Mouse (Mus musculus) kidney, embryonic 14.5 days (tissue): ENCODE results near the gene Slc29a4. TPM values are rescaled to one million over a fixed set of nuclear protein-coding genes. Genes with fewer than 3 reads are reported as not detected.

Experiments used
- ATAC-seq: fragments of 200-750 bp; cut with Nextera tagmentation; 2 replicates; pipeline ENCODE4 v1.8.0; 2017; ENCODE audit warnings: moderate number of reproducible peaks, mild to moderate bottlenecking, moderate TSS enrichment, moderate library complexity; ENCODE audit not compliant: low FRiP score, low TSS enrichment
- H3K27ac ChIP-seq: fragments of 300-500 bp; sonication (generic); 2 replicates; pipeline ENCODE4 v1.5.1; 2014; ENCODE audit warnings: low read depth, mild to moderate bottlenecking, low read length, moderate library complexity, mixed read lengths
- H3K27me3 ChIP-seq: fragments of 300-500 bp; sonication (generic); 2 replicates; pipeline ENCODE4 v1.6.1; 2014; ENCODE audit warnings: mild to moderate bottlenecking, low read length; ENCODE audit not compliant: control insufficient read depth, insufficient read depth
- H3K36me3 ChIP-seq: fragments of 300-500 bp; sonication (generic); 2 replicates; pipeline ENCODE4 v1.6.1; 2014; ENCODE audit warnings: low read length, mixed read lengths; ENCODE audit not compliant: control insufficient read depth, insufficient read depth
- H3K4me1 ChIP-seq: fragments of 300-500 bp; sonication (generic); 2 replicates; pipeline ENCODE4 v1.6.1; 2014; ENCODE audit warnings: low read length, mixed read lengths; ENCODE audit not compliant: control insufficient read depth, insufficient read depth
- H3K4me2 ChIP-seq: fragments of 300-500 bp; sonication (generic); replicated peaks from 2 replicates; pipeline ENCODE4 v1.6.1; 2014; ENCODE audit warnings: low read depth, mild to moderate bottlenecking, low read length
- H3K4me3 ChIP-seq: fragments of 300-500 bp; sonication (generic); 2 replicates; pipeline ENCODE4 v1.5.1; 2014; ENCODE audit warnings: mild to moderate bottlenecking, low read length
- H3K9ac ChIP-seq: fragments of 300-500 bp; sonication (generic); 2 replicates; pipeline ENCODE4 v1.6.1; 2014; ENCODE audit warnings: low read depth, mild to moderate bottlenecking, low read length, moderate library complexity
- H3K9me3 ChIP-seq: fragments of 300-500 bp; sonication (generic); 2 replicates; pipeline ENCODE4 v1.6.1; 2016; ENCODE audit warnings: low read length; ENCODE audit not compliant: control insufficient read depth
- WGBS: fragments of 180-500 bp; shearing (Covaris S2); extraction: QIAGEN DNeasy Blood & Tissue Kit; methylation state at CpG from one replicate; pipeline ENCODE4 v1.1.7; 2014; 5-methylcytosine and 5-hydroxymethylcytosine counted together
- polyA plus RNA-seq: library from polyadenylated mRNA; unstranded; fragments of >200 nt; fragmentation: Nextera tagmentation; extraction: Ambion mirVana; gene quantifications from 2 replicates; pipeline ENCODE4 v1.2.1, GENCODE M21; 2014

Gene Slc29a4
- 3.6 and 6.0 TPM in 2 replicates for polyA plus RNA-seq

- ATAC-seq = no peak
- H3K4me3 ChIP-seq = no peak within 1 kb of the TSS
These were observed at the start of gene Slc29a4 for GRCm38 (mm10) chr5:142692248-142692647. Slc29a4 (plus strand) TSS chr5:142692512.

GRCm38 (mm10) chr5:142648162-142648561 lies 44.1 kb upstream of the Slc29a4 start:
- no peaks in the 10 kb centered on the region for H3K4me1 ChIP-seq
- H3K4me2 ChIP-seq = no peak overlapping the region
- 0 out of 2 replicates have a peak, but pooled peaks cover 2% of the 10 kb centered on the region for H3K36me3 ChIP-seq
- 0 out of 2 replicates have a peak, but pooled peaks cover 3% of the 10 kb centered on the region for H3K9me3 ChIP-seq
- H3K27me3 ChIP-seq = no peaks in the 10 kb centered on the region
- no peak for ATAC-seq
- 89% methylated on average over 7 of the region's 7 CpGs for WGBS
- H3K27ac ChIP-seq = no peak overlapping the region
- no peak overlapping the region for H3K4me3 ChIP-seq
- no peak overlapping the region for H3K9ac ChIP-seq

More at GRCm38 (mm10) chr5:142692248-142692647, at the start of gene Slc29a4:
- Histone ChIP-seq H3K9ac (no peak within 1 kb of the TSS), H3K27me3 (no peaks in the 10 kb centered on the region), H3K4me1 (no peaks in the 10 kb centered on the region), H3K27ac (no peak within 1 kb of the TSS), H3K4me2 (no peak within 1 kb of the TSS), H3K9me3 (no peaks in the 10 kb centered on the region), H3K36me3 (no peaks in the 10 kb centered on the region)
- 34% methylated on average over 14 of the region's 14 CpGs for WGBS

- Histone ChIP-seq H3K4me1 (no peaks in the 10 kb centered on the region), H3K4me3 (no peak overlapping the region), H3K9ac (no peak overlapping the region), H3K36me3 (0 out of 2 replicates have a peak, but pooled peaks cover 2% of the 10 kb centered on the region), H3K4me2 (no peak overlapping the region), H3K9me3 (0 out of 2 replicates have a peak, but pooled peaks cover 3% of the 10 kb centered on the region), H3K27ac (no peak overlapping the region), H3K27me3 (no peaks in the 10 kb centered on the region)
- 88% methylated on average over 4 of the region's 4 CpGs for WGBS
- no peak for ATAC-seq
These were observed 42.8 kb upstream of the Slc29a4 start for GRCm38 (mm10) chr5:142649460-142650050.

- no peak overlapping the region for H3K4me3 ChIP-seq
- no peaks in the 10 kb centered on the region for H3K4me1 ChIP-seq
- no peak overlapping the region for H3K4me2 ChIP-seq
- no peaks in the 10 kb centered on the region for H3K9me3 ChIP-seq
- H3K27me3 ChIP-seq = no peaks in the 10 kb centered on the region
- no peak for ATAC-seq
- 74% methylated on average over 3 of the region's 3 CpGs for WGBS
- H3K9ac ChIP-seq = no peak overlapping the region
- peaks cover 7% of the 10 kb centered on the region; the same call in 1 of the 2 replicates for H3K36me3 ChIP-seq
- no peak overlapping the region for H3K27ac ChIP-seq
These were observed 41.9 kb upstream of the Slc29a4 start for GRCm38 (mm10) chr5:142650390-142650789.

GRCm38 (mm10) chr5:142650794-142651497 lies 41.4 kb upstream of the Slc29a4 start:
- Histone ChIP-seq H3K36me3 (peaks cover 10% of the 10 kb centered on the region), H3K27ac (no peak overlapping the region), H3K9me3 (no peaks in the 10 kb centered on the region), H3K27me3 (no peaks in the 10 kb centered on the region), H3K9ac (no peak overlapping the region), H3K4me2 (no peak overlapping the region), H3K4me3 (no peak overlapping the region), H3K4me1 (no peaks in the 10 kb centered on the region)
- ATAC-seq = no peak
- 73% methylated on average over 6 of the region's 6 CpGs for WGBS

- H3K9me3 ChIP-seq = no peaks in the 10 kb centered on the region
- H3K9ac ChIP-seq = no peak overlapping the region
- ATAC-seq = no peak
- H3K4me2 ChIP-seq = no peak overlapping the region
- no peaks in the 10 kb centered on the region for H3K4me1 ChIP-seq
- H3K27me3 ChIP-seq = no peaks in the 10 kb centered on the region
- peaks cover 23% of the 10 kb centered on the region for H3K36me3 ChIP-seq
- no peak overlapping the region for H3K4me3 ChIP-seq
- 67% methylated on average over 4 of the region's 4 CpGs for WGBS
- no peak overlapping the region for H3K27ac ChIP-seq
These were observed 40.0 kb upstream of the Slc29a4 start for GRCm38 (mm10) chr5:142652266-142652665.

- H3K27me3 ChIP-seq = no peaks in the 10 kb centered on the region
- 86% methylated on average over 7 of the region's 7 CpGs for WGBS
- no peak overlapping the region for H3K9ac ChIP-seq
- no peaks in the 10 kb centered on the region for H3K9me3 ChIP-seq
- H3K36me3 ChIP-seq = peaks cover 94% of the 10 kb centered on the region
- no peaks in the 10 kb centered on the region for H3K4me1 ChIP-seq
- no peak overlapping the region for H3K27ac ChIP-seq
- H3K4me3 ChIP-seq = no peak overlapping the region
- H3K4me2 ChIP-seq = no peak overlapping the region
- ATAC-seq = no peak
These were observed 31.5 kb upstream of the Slc29a4 start for GRCm38 (mm10) chr5:142660656-142661434.

GRCm38 (mm10) chr5:142667921-142668320 lies 24.4 kb upstream of the Slc29a4 start:
- Histone ChIP-seq H3K4me2 (no peak overlapping the region), H3K27ac (no peak overlapping the region), H3K36me3 (peaks cover 63% of the 10 kb centered on the region), H3K27me3 (no peaks in the 10 kb centered on the region), H3K4me3 (no peak overlapping the region), H3K9ac (no peak overlapping the region), H3K9me3 (no peaks in the 10 kb centered on the region), H3K4me1 (no peaks in the 10 kb centered on the region)
- ATAC-seq = no peak
- WGBS = 39% methylated on average over 3 of the region's 3 CpGs
